Mouse (Mus musculus) MEL (cell line): ENCODE data around the gene Olfr672. TPM values are rescaled to one million over a fixed set of nuclear protein-coding genes. Genes with fewer than 3 reads are reported as not detected.
"Not testable (repeated sequence)": the region's sequence is repeated elsewhere in the genome, so short reads cannot be mapped to it uniquely, and the experiment has no call there.

ENCODE experiments used
- DNase-seq: peaks from one replicate; pipeline ENCODE4 v3.0.0; 2011; ENCODE audit warnings: low read depth, low spot score
- H3K27ac ChIP-seq: 2 replicates; pipeline ENCODE4 v1.5.1; 2012; ENCODE audit warnings: low read depth, mild to moderate bottlenecking, control low read depth, low read length, moderate library complexity; ENCODE audit not compliant: control insufficient read depth
- H3K27me3 ChIP-seq, 2 experiments: fragments of 150-350 bp in 1 of 2; sonication (generic) in 1 of 2; 2 replicates each; pipeline ENCODE4 v1.6.1; 2012; ENCODE audit warnings: low read length in 2 of 2, mild to moderate bottlenecking in 2 of 2, improper control_type of control experiment in 1 of 2, moderate library complexity in 1 of 2; ENCODE audit not compliant: insufficient read depth in 2 of 2, control insufficient read depth in 1 of 2
- H3K36me3 ChIP-seq, 2 experiments: 2 replicates each; pipeline ENCODE4 v1.6.1; 2012 to 2014; ENCODE audit warnings: low read length in 2 of 2, improper control_type of control experiment in 1 of 2, inconsistent platforms in 1 of 2, mild to moderate bottlenecking in 1 of 2; ENCODE audit not compliant: insufficient read depth in 2 of 2, control insufficient read depth in 1 of 2
- H3K4me1 ChIP-seq, 2 experiments: fragments of 150-350 bp in 1 of 2; sonication (generic) in 1 of 2; 2 replicates each; pipeline ENCODE4 v1.6.1; 2012; ENCODE audit warnings: low read length in 2 of 2, improper control_type of control experiment in 1 of 2, mild to moderate bottlenecking in 1 of 2; ENCODE audit not compliant: insufficient read depth in 2 of 2, control insufficient read depth in 1 of 2
- H3K4me3 ChIP-seq, 2 experiments: fragments of 150-350 bp in 1 of 2; sonication (generic) in 1 of 2; 2 replicates each; pipeline ENCODE4 v1.5.1; 2012; ENCODE audit warnings: low read depth in 2 of 2, low read length in 2 of 2, mild to moderate bottlenecking in 2 of 2, moderate library complexity in 2 of 2, control low read depth in 1 of 2, improper control_type of control experiment in 1 of 2; ENCODE audit not compliant: control insufficient read depth in 1 of 2, insufficient read depth in 1 of 2
- H3K79me2 ChIP-seq: 2 replicates; pipeline ENCODE4 v1.6.1; 2012; ENCODE audit warnings: mild to moderate bottlenecking, low read length, moderate library complexity; ENCODE audit not compliant: control insufficient read depth, poor library complexity, insufficient read depth
- H3K9ac ChIP-seq: 2 replicates; pipeline ENCODE4 v1.6.1; 2012; ENCODE audit warnings: low read depth, mild to moderate bottlenecking, control low read depth, low read length, moderate library complexity; ENCODE audit not compliant: control insufficient read depth, poor library complexity, severe bottlenecking
- H3K9me3 ChIP-seq: fragments of 150-350 bp; sonication (generic); replicated peaks from 2 replicates; pipeline ENCODE4 v1.6.1; 2012; ENCODE audit warnings: mild to moderate bottlenecking, low read length, improper control_type of control experiment, moderate library complexity; ENCODE audit not compliant: insufficient read depth
- CHD1 ChIP-seq: IDR thresholded peaks from 2 replicates; pipeline ENCODE4 v1.6.1; 2012; ENCODE audit warnings: low read depth, mild to moderate bottlenecking, inconsistent platforms, low read length, improper control_type of control experiment
- E2F4 ChIP-seq: IDR thresholded peaks from 2 replicates; pipeline ENCODE4 v1.6.1; 2011; ENCODE audit warnings: low read depth, low read length, improper control_type of control experiment, borderline replicate concordance
- ETS1 ChIP-seq: IDR thresholded peaks from 2 replicates; pipeline ENCODE4 v1.6.1; 2012; ENCODE audit warnings: low read depth, mild to moderate bottlenecking, inconsistent platforms, low read length, improper control_type of control experiment, moderate library complexity
- GABPA ChIP-seq: IDR thresholded peaks from 2 replicates; pipeline ENCODE4 v1.6.1; 2012; ENCODE audit warnings: low read depth, mild to moderate bottlenecking, inconsistent platforms, low read length, improper control_type of control experiment, moderate library complexity
- HCFC1 ChIP-seq: IDR thresholded peaks from 2 replicates; pipeline ENCODE4 v1.6.1; 2012; ENCODE audit warnings: low read depth, mild to moderate bottlenecking, inconsistent platforms, low read length, improper control_type of control experiment, moderate library complexity
- JUND ChIP-seq: IDR thresholded peaks from 2 replicates; pipeline ENCODE4 v1.6.1; 2011; ENCODE audit warnings: low read depth, mild to moderate bottlenecking, improper control_type of control experiment, low read length
- KAT2A ChIP-seq: conservative IDR thresholded peaks from 2 replicates; pipeline ENCODE4 v1.6.1; 2012; ENCODE audit warnings: low read depth, low read length, improper control_type of control experiment, inconsistent platforms
- MAFK ChIP-seq: IDR thresholded peaks from 2 replicates; pipeline ENCODE4 v1.6.1; 2011; ENCODE audit warnings: low read depth, mild to moderate bottlenecking, low read length, improper control_type of control experiment, borderline replicate concordance
- MAX ChIP-seq: IDR thresholded peaks from 2 replicates; pipeline ENCODE4 v1.6.1; 2011; ENCODE audit warnings: low read length, improper control_type of control experiment
- MEF2A ChIP-seq: IDR thresholded peaks from 2 replicates; pipeline ENCODE4 v1.6.1; 2014; ENCODE audit warnings: low read depth, mild to moderate bottlenecking, inconsistent platforms, low read length, improper control_type of control experiment; ENCODE audit not compliant: poor library complexity, insufficient replicate concordance, severe bottlenecking; ENCODE audit errors: extremely low read depth
- MXI1 ChIP-seq: IDR thresholded peaks from 2 replicates; pipeline ENCODE4 v1.6.1; 2011; ENCODE audit warnings: mild to moderate bottlenecking, low read depth, low read length, improper control_type of control experiment
- NELFE ChIP-seq: IDR thresholded peaks from 2 replicates; pipeline ENCODE4 v1.6.1; 2011; ENCODE audit warnings: low read depth, low read length, improper control_type of control experiment
- NRF1 ChIP-seq: IDR thresholded peaks from 2 replicates; pipeline ENCODE4 v1.6.1; 2014; ENCODE audit warnings: low read depth, mild to moderate bottlenecking, inconsistent platforms, low read length, improper control_type of control experiment, moderate library complexity; ENCODE audit not compliant: poor library complexity, insufficient read depth, severe bottlenecking
- POLR2A ChIP-seq, 2 experiments: IDR thresholded peaks; 2 replicates each; pipeline ENCODE4 v1.6.1; 2011 to 2012; ENCODE audit warnings: low read length in 2 of 2, mild to moderate bottlenecking in 2 of 2, control low read depth in 1 of 2, improper control_type of control experiment in 1 of 2, low read depth in 1 of 2, moderate library complexity in 1 of 2; ENCODE audit not compliant: control insufficient read depth in 1 of 2, insufficient read depth in 1 of 2, poor library complexity in 1 of 2
- POLR2AphosphoS2 ChIP-seq: IDR thresholded peaks from 2 replicates; pipeline ENCODE4 v1.6.1; 2011; ENCODE audit warnings: low read length, improper control_type of control experiment
- POLR2AphosphoS5 ChIP-seq: IDR thresholded peaks from 2 replicates; pipeline ENCODE4 v1.6.1; 2012; ENCODE audit warnings: low read depth, borderline replicate concordance, mild to moderate bottlenecking, inconsistent platforms, low read length, moderate library complexity, mixed read lengths
- RAD21 ChIP-seq: IDR thresholded peaks from 2 replicates; pipeline ENCODE4 v1.6.1; 2011; ENCODE audit warnings: mild to moderate bottlenecking, low read depth, low read length, improper control_type of control experiment
- SMC3 ChIP-seq: IDR thresholded peaks from 2 replicates; pipeline ENCODE4 v1.6.1; 2011; ENCODE audit warnings: low read depth, low read length, improper control_type of control experiment
- TCF12 ChIP-seq: IDR thresholded peaks from 2 replicates; pipeline ENCODE4 v1.6.1; 2014; ENCODE audit warnings: low read depth, mild to moderate bottlenecking, inconsistent platforms, low read length, improper control_type of control experiment, moderate library complexity
- ZKSCAN1 ChIP-seq: IDR thresholded peaks from 2 replicates; pipeline ENCODE4 v1.6.1; 2012; ENCODE audit warnings: low read depth, mild to moderate bottlenecking, inconsistent platforms, low read length, improper control_type of control experiment, moderate library complexity
- polyA plus RNA-seq, 2 experiments: library from polyadenylated mRNA; stranded (reverse) in 1 of 2; unstranded in 1 of 2; fragments of >175 nt in 1 of 2; fragments of >200 nt in 1 of 2; gene quantifications; 2 replicates each; pipeline versions ENCODE4 v1.2.1 to v1.2.4; 2012; ENCODE audit warnings: low replicate concordance in 2 of 2, low read depth in 1 of 2; ENCODE audit not compliant: insufficient read length in 2 of 2, insufficient read depth in 1 of 2, missing spikeins in 1 of 2
- total RNA-seq: library from RNA; depleted of rRNA; stranded (reverse); fragments of 300-350 nt; gene quantifications from 2 replicates; pipeline ENCODE4 v1.2.3, GENCODE M21; 2012; rRNA removed

Gene Olfr672
- total RNA-seq (not detected in 2 replicates), polyA plus RNA-seq (not detected)

- Histone ChIP-seq H3K9me3 (no peaks in the 10 kb centered on the region), H3K36me3 (no peaks in the 10 kb centered on the region), H3K27ac (no peak within 1 kb of the TSS), H3K4me1 (no peaks in the 10 kb centered on the region), H3K79me2 (no peaks in the 10 kb centered on the region), H3K9ac (no peak within 1 kb of the TSS), H3K27me3 (no peaks in the 10 kb centered on the region), H3K4me3 (no peak within 1 kb of the TSS)
- DNase-seq, result no peak
- TF ChIP-seq TCF12 (no peak), CHD1 (no peak)
Measured at GRCm38 (mm10) chr7:105001929-105002328, at the start of gene Olfr672. Gene Olfr672 (minus strand): TSS chr7:105002029.

- not testable (repeated sequence) for H3K4me1 ChIP-seq, H3K4me3 ChIP-seq, H3K27me3 ChIP-seq, DNase-seq, H3K79me2 ChIP-seq, H3K27ac ChIP-seq, H3K9ac ChIP-seq, H3K9me3 ChIP-seq, H3K36me3 ChIP-seq
Measured at GRCm38 (mm10) chr7:105033836-105034235, 32.0 kb upstream of the Olfr672 start.

- Histone ChIP-seq H3K79me2 (no peaks in the 10 kb centered on the region), H3K36me3 (no peaks in the 10 kb centered on the region), H3K9me3 (no peaks in the 10 kb centered on the region), H3K27me3 (no peaks in the 10 kb centered on the region), H3K4me1 (no peaks in the 10 kb centered on the region), H3K27ac (no peak within 1 kb of the TSS), H3K4me3 (no peak within 1 kb of the TSS), H3K9ac (no peak within 1 kb of the TSS)
- DNase-seq, result no peak
- no peak for TF ChIP-seq TCF12
Measured at GRCm38 (mm10) chr7:105032398-105032797, 30.6 kb upstream of the Olfr672 start, which contains the start of gene Olfr676. Gene Olfr676 (plus strand): TSS chr7:105032698.

GRCm38 (mm10) chr7:105028360-105028759 is 26.5 kb upstream of the Olfr672 start, which contains the start of gene Olfr675:
Gene Olfr675 (minus strand): TSS chr7:105028460.
- no peak for TF ChIP-seq JUND
- no peak for TF ChIP-seq NELFE
- TF ChIP-seq SMC3, result no peak
- no peak for TF ChIP-seq MEF2A
- TF ChIP-seq NRF1, result no peak
- TF ChIP-seq RAD21, result no peak
- TF ChIP-seq MAFK, result no peak
- TF ChIP-seq POLR2AphosphoS2, result no peak
- TF ChIP-seq ZKSCAN1, result no peak
- no peak for TF ChIP-seq KAT2A
- TF ChIP-seq POLR2A (IDR thresholded peaks at IDR 0.05; ENCODE audit: control insufficient read depth in 1 of 2, insufficient read depth in 1 of 2, low read depth in 1 of 2, low read length in 2 of 2, poor library complexity in 1 of 2), result no peak
- TF ChIP-seq MXI1, result no peak
- TF ChIP-seq GABPA, result no peak
- no peak for TF ChIP-seq MAX
- no peak for TF ChIP-seq E2F4
- TF ChIP-seq HCFC1, result no peak
- TF ChIP-seq ETS1, result no peak
- TF ChIP-seq POLR2AphosphoS5, result no peak
- H3K27ac ChIP-seq, result no peak within 1 kb of the TSS
- no peaks in the 10 kb centered on the region for H3K79me2 ChIP-seq
- no peak within 1 kb of the TSS for H3K9ac ChIP-seq
- DNase-seq, result no peak
- H3K36me3 ChIP-seq, result no peaks in the 10 kb centered on the region
- no peaks in the 10 kb centered on the region for H3K9me3 ChIP-seq
- H3K4me3 ChIP-seq, result no peak within 1 kb of the TSS
- no peaks in the 10 kb centered on the region for H3K4me1 ChIP-seq
- H3K27me3 ChIP-seq, result no peaks in the 10 kb centered on the region
